Mouse (Mus musculus) cerebellum, postnatal 10 days (tissue): ENCODE data around the gene Tldc1.
A peak's percentile ranks its signal among the peaks of the same experiment; 100 is the strongest.

Source experiments
- DNase-seq, 2 experiments: peaks; one replicate each; pipeline ENCODE4 v3.0.0; 2021; ENCODE audit warnings: mixed read lengths in 2 of 2

The Tldc1 gene

GRCm38 (mm10) chr8:119778263-119778662 is at the start of gene Tldc1:
TSS of gene Tldc1 (minus strand) at chr8:119778416.
- DNase-seq: peak; percentile 100

GRCm38 (mm10) chr8:119827721-119828153 is 49.5 kb upstream of the Tldc1 start:
- DNase-seq: no peak

DNA sequence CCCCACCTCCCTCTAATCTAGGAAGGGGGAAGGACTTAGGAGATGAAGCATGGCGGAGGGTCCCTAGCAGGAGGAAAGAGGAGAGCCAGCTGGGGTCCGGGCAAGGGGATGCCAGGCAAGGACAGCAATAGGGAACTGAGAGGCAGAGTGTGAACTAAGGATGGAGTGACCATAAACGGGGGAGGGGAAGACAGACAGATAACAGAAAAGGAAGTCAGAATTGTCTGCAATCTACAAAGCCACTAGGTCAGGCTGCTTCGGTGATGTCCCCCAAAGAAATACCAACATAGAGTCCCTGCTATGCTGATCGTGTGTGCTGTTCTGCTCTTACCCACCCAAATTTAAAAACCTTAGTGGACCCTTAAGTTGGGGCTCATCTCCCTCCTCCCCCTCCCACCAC is 48.8 kb upstream of the Tldc1 start:
- no peak for DNase-seq

- no peak for DNase-seq
These were observed 47.9 kb upstream of the Tldc1 start for GRCm38 (mm10) chr8:119825950-119826730.

DNA sequence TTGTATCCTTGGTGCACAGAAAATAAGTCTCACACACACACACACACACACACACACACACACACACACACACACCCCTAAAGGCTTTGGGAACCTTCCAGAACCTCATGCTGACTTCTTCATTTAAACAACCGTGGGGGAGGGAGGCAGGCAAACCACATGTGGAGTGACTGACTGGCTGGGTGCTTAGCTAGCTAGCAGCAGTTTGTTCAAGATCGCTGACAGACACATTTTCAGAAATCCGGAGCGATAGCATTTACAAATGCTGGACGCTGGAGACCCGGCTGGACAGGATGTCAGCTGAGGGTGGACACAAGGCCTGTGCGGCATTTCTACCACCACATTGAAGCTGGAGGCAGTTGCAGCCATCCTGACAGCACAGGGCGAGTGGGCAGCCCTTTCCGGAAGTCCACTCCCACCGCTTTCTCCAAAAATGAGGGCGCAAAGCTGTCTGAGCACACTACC is 46.6 kb upstream of the Tldc1 start:
- DNase-seq: no peak

DNA sequence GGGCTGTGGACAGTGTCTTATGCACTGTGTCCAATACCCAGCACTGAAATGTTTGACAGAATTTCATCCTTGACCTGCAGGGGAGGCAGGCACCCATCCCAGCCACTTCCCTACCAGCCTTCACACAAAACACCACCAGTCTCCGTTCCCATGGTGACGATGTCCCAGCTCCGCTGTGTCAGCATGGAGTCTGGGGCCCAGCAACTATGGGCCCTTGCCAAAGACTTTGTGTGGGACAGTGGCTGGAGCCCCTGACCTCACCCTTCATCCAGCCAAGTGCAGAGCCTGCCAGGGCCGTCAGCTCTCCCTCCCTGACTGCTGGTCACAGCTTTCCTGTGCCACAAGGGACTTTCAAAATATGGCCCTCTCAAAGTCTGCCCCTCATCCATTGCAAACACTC is 45.9 kb upstream of the Tldc1 start:
- DNase-seq: peak; percentile 51 to 63

DNA sequence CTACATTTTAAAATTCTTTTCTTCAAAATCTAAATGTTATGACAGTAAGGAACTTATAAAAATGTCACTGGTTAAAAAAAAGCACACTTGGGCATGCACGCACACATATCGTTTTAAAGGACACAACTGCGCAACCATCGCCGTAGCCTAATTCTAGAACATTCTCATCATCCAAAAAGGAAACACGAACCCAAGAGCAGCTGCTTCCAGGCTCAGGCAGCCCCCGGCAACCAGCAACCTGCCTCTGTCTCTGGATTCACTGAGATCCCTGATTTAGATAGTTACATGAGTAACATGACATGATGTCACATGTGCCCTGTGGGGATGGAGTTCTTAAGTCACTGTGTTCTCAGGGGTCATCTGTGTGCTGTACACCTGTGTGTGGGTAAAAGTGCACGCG is 45.1 kb upstream of the Tldc1 start:
- no peak for DNase-seq

- DNase-seq: no peak
These were observed 43.5 kb upstream of the Tldc1 start for GRCm38 (mm10) chr8:119821691-119822090.

GRCm38 (mm10) chr8:119819976-119820375 is 41.8 kb upstream of the Tldc1 start:
- no peak for DNase-seq

GRCm38 (mm10) chr8:119819316-119819715 is 41.1 kb upstream of the Tldc1 start:
- DNase-seq: peak in 1 of 2 experiments; percentile 53

GRCm38 (mm10) chr8:119817446-119817845 is 39.2 kb upstream of the Tldc1 start:
- no peak for DNase-seq

- DNase-seq: no peak
These were observed 38.0 kb upstream of the Tldc1 start for GRCm38 (mm10) chr8:119816219-119816618.

- DNase-seq: no peak
These were observed 34.6 kb upstream of the Tldc1 start for GRCm38 (mm10) chr8:119812650-119813431.

GRCm38 (mm10) chr8:119811925-119812324 is 33.7 kb upstream of the Tldc1 start:
- no peak for DNase-seq

GRCm38 (mm10) chr8:119810953-119811499 is 32.8 kb upstream of the Tldc1 start:
- no peak for DNase-seq

GRCm38 (mm10) chr8:119810127-119810868 is 32.1 kb upstream of the Tldc1 start:
- DNase-seq: peak; percentile 66 to 76

DNA sequence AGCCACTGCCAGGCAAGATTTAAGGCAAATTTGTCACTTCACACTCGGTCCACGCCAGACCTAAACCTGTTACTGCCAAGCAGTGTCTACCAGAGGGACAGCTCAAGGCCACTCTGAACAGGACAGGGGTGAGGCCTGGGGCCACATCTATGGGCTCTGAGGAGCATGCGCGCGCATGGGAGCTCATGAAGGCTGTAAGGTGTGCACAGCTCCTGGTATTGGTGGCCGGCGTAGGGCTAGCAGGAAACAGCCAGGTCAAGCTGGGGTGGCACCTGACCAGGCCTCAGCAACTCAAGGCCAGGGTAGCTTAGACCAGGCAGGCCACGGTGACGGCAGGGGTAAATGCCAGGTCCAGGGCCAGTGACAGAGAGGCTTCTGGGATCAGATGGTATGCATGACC is 31.4 kb upstream of the Tldc1 start:
- DNase-seq: no peak

DNA sequence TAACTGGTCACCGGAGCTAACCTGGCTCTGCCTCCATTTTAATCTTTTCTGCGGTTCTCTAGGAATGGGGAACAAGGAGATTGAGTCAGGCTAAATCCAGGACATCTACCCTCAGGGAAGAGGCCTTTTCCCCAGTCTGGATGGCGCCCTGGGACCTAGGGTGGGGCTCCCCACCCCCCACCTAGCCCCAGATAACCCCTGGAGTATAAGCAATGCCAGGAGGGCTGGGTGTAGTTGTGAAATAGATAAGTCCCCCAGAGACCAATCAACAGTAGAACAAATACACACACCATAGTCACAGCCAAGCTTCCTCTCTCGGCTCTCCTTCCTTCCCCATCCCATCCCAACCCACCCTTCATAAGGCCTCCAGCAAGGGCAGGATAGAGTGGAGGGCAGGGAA is 29.5 kb upstream of the Tldc1 start:
- no peak for DNase-seq

DNA sequence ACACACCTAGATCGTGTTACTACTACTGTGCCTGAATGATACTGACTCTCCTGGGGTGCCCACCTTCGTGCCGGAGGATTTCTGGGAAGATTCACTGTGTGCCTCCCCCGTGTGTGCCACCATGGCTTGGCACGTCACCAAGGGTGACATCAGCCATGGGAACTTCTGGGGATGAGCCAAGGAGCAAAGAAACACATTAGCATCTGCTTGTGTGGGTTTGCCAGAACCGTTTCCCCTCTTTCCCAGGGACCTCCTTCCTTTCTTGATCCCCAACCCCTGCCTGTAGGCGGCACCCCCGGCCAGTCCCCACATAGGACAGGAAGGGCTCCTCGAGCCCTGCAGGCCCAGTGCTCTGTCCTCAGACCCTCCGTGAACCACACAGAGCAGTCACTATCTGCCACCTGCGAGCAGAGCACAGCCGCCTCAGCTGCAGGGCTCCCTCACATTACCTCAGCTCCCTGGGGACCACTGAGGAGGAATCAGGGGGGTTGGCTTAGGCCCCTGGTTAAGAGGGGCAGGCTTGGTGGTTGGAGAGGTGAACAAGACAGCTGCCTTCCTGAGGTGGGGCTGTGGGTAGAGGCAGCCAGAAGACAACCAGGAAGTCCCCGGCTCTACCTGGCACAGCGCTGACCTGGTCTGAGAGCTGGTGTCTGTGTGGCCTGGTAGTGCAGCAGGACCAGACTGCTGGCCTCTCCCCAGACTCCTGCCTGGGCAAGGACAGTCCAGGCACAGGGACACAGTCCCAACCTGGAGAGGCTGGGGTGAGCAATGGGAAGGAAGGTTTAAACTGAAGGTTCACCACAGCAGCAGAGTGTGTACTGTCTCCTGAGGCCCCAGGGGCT is 28.4 kb upstream of the Tldc1 start:
- DNase-seq: peak; percentile 84 to 86

DNA sequence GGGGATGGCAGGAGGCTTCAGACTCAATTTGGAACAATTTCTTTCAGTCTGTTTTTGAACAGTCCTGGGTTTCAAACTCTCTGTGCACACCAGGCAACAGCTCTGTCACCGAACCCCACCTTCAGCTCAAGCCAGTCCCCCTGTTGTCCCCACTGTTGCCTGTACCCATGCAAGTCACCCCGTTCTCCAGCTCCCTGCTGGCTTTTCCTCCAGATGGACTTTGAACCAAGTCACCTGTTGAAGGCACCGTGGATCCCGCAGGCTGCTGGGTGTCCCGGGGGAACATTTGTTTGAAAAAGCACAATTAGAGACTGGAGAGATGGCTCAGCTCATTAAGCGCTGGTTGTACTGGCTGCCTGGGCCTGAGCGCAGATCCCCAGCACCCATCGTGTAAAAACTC is 27.1 kb upstream of the Tldc1 start:
- DNase-seq: no peak

DNA sequence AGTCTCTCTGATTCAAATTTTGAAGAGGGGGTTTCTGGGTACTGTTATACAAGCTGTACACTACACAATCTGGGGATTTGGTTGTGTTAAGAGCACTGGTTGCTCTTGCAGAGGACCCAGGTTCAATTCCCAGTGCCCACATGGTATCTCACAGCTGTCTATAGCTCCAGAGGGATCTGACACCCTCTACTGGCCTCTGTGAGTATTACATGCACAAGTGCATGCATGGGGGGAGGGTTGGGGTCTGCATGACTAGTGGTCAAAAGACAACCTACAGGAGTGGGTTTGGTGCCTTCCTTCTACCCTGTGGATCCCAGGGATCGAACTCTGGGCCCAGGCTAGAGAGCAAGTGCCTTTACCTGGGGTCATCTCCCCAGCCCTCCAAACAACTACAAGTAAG is 24.4 kb upstream of the Tldc1 start:
- DNase-seq: no peak

DNA sequence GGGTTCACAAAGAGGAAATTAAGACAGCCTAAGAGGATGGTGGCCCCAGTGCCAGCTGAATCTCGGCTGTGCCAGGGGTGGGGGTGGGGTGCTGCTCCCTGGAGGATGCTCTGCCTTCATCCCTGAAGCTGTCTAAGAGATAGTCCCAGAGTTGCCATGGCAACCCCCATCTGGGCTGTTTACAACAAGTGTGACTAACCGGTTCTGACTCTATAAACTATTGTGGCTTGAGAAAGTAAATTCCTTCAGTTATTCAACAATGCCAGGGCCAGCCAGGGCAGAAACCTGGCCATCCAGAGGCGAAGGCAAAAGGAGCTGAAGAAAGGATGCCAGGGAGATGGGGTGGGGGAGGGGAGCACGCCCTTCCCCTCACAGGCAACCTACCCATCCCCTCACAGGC is 23.0 kb upstream of the Tldc1 start:
- DNase-seq: peak in 1 of 2 experiments; percentile 42
